Mouse (Mus musculus) lung, postnatal 4 days (tissue): ENCODE measurements around the gene Osbpl11.
"Not testable (repeated sequence)": the region's sequence is repeated elsewhere in the genome, so short reads cannot be mapped to it uniquely, and the experiment has no call there.

Source experiments
- DNase-seq, 2 experiments: peaks; one replicate each; pipeline ENCODE4 v3.0.0; 2021

Gene Osbpl11

DNA sequence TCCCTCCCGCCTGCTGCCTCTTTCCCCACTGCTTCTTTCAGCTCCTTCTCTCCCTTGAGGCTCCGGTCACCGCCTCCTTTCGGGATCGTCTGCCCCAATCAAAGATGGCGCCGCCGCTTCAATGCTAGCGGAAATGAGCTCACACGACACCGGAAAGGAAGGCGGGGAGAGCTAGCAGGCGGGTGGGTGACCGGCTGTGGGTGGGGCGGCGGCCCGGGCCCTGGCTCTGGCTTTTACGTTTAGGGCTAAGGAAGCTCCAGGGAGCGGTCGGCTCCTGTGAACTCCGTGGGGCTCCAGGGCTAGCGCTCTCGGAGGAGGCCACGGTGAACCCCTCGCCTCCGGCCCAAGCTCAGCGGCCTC lies at the start of gene Osbpl11:
Osbpl11 (plus strand) TSS at position 171 of the 360 bp plus-strand sequence.
- peak; percentile 97 to 98 for DNase-seq

DNA sequence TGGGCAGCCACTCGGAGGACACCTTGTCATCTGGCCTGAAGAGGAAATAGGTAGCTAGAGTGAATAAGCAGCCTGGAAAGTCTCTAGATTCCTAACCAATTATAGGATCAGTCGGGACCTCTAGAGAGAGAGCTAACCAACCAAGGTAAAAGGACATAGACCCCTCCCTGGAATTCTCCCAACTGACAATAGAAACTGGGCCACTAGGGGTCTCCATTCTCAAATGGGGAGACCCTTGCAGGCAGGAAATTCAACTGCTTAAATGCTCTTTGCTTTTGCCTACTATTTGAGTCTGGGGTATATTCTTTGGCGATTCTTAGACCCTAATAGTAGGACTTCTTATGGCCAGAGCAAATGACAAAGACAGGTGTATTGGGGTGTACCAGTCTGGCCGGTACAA lies 49.7 kb upstream of the Osbpl11 start:
- DNase-seq, result no peak

DNA sequence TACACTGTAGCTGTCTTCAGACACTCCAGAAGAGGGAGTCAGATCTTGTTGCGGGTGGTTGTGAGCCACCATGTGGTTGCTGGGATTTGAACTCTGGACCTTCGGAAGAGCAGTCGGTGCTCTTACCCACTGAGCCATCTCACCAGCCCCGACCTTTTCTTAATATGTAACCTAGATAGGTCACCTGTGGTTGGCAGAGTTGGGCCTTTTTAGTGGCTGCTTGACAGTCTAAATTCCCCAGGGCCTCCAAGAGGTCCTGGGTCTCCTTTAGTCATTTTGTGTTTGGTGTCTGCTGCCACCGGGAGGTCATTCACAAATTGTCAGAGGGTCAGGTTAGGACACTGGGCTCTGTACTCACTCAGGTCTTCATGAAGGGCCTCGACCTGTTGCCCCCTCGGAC lies 45.8 kb upstream of the Osbpl11 start:
- DNase-seq, result not testable (repeated sequence)

DNA sequence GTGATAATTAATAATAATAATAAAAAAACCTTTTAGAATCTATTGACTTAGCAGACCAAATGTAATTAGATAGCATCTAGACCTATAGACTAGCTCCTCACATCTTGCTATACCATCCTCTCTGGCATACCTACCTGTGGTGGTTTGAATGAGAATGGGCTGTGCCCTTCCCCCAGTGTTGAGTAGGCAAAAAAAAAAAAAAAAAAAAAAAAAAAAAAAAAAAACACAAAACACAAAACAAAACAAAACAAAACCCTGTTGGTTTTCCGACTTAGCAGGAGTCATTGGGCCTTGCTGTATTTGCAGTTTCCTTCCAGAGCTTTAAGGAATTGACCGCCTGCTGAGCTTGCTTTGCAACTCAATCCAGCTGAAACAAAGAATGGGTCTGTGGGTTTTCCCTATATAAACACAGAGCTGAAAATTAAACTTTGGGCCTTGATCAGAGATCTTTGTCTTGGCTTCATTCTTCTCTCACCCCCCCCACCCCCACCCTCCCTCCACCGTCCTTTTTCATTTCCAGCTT lies 43.1 kb upstream of the Osbpl11 start:
- no peak for DNase-seq

DNA sequence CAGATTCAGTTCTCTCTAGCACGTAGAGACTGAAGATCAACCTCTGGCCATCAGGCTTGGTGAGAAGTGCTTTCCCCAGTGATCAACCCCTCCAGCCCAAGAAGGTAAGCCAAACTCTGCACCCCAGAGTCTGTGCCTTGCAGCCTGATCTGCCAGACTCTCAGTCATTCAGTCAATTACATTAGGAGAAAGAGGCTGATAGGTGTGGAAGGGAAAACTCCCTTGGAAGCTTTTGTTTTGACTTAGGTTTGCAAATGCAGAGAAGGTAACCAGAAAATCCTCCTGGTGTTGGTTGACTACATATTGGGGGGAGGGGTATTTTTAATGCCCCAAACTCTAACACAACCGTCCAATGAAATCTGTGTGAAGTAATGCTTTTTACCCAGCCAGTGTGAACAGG lies 41.4 kb upstream of the Osbpl11 start:
- DNase-seq, result no peak

DNA sequence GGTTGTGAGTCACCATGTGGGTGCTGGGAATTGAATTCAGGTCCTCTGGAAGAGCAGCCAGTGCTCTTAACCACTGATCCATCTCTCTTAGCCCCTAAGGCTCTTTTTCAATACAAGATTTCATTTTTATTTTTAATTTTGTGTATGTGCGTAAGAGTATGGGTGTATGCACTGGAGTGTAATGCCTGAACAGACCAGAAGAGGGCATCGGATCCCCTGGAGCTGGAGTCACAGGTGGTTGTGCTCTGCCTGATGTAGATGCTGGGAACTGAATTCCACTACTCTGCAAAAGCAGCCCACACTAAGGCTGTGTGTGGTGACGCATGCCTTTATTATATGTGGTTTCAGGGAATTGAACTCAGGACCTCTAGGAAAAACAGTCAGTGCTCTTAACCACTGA lies 38.7 kb upstream of the Osbpl11 start:
- DNase-seq, result no peak

DNA sequence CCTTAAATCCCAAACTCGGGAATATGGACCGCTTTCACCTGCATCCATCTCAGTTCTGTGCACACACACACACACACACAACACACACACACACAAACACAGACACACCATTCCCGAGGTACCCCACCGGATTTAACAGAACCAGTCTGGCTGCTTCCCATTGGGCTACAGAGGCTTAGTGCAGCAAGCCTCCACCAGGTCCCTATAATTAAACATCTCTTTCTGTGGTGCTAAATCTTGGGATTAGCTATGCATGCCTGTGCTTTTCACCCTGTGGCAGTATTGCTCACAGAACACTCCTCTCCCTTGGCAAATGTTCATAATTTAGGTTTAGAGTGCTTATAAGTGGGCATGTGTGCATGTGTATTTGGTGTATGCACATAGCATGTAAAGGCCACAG lies 36.7 kb upstream of the Osbpl11 start:
- DNase-seq, result no peak

DNA sequence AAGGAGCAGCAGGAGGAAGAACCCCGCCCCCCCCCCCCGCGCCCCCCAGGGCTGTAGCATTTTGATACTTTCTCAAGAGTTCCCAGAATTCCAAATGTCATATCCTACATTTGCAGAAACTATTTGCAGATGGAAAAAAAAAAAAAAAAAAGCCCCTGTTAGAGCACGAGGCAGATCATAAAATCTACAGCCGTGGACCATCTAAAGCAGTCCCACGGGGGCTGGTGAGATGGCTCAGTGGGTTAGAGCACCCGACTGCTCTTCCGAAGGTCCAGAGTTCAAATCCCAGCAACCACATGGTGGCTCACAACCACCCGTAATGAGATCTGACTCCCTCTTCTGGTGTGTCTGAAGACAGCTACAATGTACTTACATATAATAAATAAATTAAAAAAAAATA lies 34.0 kb upstream of the Osbpl11 start:
- not testable (repeated sequence) for DNase-seq

DNA sequence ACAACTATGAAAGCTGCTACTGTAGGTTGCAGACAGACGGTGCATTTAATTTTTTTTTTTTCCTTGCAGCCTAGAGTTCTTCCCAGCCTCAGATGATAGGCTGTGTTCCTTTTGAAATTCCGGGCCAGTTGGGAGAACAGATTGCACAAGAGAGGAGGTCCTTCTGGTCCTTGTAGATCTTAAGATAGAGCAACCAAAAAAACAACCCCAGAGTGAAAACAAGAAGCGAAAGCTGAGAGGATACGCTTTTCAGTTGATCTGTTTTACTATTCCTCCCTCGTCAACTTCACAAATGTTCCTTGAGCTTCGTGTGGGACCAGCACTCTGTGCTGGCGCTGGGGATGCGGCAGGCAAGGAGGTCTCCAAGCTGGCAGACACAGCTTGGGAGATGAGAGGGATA lies 33.3 kb upstream of the Osbpl11 start:
- DNase-seq, result no peak

DNA sequence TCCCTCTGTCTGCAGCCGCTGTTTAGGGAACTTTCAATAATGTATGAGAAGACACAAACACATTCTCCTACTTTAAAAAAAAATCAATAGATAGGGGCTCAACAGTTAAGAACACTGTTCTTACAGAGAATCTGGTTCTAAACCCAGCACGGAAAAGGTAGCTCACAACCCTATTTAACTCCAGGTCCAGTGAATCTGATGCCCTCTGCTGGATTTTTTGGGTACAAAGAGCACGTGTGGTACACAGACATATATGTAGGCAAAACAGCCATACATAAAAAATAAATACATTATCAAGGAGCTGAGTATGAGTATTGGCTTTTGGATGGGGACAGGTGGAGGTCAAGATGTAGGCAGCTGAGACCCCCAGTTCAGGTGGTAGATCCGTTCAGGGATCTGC lies 29.9 kb upstream of the Osbpl11 start:
- peak in 1 of 2 experiments; percentile 50 for DNase-seq

DNA sequence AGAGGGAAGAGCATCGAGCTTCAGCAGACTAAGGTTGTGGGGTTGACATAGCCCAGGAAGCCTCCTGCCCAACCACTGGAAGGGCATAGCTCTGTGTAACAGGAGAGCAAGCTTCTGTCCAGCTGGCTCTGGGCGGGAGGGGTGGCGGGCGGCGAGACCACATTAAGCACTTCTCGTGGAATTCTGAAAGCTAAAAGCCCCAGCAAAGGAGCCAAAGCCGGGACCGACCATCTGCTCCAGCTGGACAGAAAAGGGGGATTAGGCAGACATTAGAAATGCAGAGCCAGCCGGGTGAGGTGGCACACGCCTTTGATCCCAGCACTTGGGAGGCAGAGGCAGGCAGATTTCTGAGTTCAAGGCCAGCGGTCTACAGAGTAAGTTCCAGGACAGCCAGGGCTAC lies 26.9 kb upstream of the Osbpl11 start:
- no peak for DNase-seq

DNA sequence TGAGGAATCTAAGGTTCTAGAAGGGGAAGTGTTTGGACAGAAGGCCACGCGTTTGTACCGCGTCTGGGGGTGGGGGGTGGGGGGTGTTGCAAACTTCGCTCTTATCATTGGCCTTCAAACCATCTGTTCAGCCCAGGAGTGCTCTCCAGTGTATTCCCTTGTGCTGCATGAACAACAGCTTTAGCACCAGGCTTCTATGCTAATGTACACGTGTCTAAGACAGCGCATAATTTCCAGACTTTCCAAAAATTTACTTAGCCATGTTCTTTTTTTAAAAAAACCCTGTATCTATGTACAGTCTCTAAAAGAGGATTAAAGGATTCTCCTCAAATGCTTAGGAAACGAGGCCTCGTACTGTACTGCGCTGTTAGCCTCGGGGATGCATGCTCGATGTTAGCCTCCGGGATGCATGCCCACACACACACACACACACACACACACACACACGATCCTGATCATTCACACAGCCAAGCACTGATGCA lies 26.2 kb upstream of the Osbpl11 start:
- no peak for DNase-seq

DNA sequence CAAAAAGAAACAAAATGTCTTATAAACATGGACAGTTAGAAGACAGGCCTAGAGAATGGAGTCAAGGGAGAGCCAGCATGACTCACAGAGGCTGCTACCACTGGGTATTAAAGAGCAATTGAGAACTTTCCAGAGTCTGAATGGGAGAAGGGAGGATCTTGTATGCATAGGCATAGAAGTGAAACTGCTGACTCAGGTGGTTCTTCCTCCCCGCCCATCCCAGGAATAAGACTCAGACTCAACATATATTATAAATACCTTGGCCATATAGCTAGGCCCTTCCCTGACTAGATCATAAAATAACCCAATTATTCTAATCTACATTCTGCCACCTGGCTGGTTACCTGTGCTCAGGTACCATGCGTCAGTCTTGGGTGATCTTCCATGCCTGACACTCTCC lies 25.5 kb upstream of the Osbpl11 start:
- no peak for DNase-seq

DNA sequence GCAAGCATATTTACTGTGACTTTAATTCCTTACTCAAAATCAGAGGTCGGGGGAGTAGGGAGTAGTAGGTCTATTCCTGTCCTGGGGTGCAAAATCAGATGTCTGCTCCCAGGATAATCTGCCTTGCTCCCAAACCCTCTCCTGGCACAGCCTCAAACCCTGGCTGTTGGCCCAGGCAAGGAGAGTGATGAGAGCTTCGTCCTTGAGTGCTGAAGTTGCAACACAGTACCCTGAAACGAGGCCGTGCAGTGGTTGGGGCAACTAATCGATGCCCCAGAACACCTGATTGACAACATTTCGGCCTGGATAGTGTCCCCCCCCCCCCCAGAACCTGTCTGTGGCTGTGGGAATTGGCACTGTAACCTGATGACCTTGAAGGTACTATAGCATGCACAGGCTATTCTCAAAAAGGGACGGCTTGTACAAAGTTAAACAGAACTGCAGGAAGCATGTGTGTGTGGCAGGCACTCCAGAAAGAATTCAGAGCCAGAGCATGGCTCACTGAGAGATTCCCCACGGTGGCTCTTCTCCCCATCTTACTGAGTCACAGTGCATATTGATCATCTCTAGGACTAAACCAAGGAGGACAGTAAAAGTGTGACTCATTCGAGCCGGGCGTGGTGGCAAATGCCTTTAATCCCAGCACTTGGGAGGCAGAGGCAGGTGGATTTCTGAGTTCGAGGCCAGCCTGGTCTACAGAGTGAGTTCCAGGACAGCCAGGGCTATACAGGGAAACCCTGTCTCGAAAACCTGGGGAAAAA lies 21.4 kb upstream of the Osbpl11 start:
- DNase-seq, result no peak

DNA sequence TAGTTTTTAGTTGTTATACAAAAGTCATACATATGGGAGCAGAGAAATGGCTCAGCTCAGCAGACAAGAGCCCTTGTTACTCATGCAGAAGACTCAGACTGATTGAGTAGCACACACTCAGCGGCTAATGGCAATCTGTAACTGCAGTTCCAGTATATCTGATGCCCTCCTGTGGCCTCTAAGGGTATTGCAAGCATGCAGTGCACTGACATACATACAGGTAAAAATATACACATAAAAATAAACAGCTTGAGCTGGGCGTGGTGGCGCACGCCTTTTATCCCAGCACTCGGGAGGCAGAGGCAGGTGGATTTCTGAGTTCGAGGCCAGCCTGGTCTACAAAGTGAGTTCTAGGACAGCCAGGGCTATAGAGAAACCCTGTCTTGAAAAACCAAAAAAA lies 18.6 kb upstream of the Osbpl11 start:
- peak in 1 of 2 experiments; percentile 51 for DNase-seq

DNA sequence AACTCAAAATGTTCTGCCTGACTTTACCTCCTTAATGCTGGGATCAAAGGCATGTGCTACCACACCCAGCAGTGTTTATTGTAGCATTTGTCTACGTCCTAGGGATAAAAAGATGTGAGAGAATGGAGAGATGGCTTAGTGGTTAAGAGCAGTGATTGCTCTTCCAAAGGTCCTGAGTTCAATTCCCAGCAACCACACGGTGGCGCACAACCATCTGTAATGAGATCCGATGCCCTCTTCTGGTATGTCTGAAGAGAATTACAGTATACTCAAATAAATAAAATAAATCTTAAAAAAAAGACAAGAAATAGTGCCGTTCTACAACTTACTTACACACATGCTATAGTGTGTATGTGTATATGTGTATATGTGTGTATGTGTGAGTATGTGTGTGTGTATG lies 17.3 kb upstream of the Osbpl11 start:
- DNase-seq, result no peak

DNA sequence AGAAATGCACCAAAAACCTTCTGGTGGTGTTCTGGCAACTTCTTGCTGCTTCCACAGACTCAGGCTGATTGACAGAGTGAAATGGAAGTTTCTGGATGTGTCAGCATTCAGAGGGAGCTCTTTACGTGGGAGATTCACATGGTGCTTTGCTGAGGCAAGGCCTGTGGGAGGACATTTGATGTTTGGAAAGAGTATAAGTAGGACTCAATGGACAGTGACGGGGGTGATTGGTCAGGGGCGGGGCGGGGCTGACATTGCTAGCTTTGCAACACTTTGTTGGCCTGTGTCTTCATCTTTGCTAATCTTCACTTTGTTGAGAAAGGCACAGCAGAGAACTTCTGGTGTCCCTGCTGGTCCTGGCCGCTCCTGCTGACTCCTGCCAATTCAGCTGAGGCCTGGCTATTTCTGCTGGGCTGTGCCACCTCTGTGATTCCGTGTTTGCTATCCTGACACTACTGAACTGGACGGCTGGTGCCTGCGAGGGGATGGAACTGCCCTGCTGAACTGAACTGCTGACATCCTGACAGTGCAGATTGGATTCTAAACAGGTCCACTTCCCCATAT lies 15.3 kb upstream of the Osbpl11 start:
- peak in 1 of 2 experiments; percentile 15 for DNase-seq

DNA sequence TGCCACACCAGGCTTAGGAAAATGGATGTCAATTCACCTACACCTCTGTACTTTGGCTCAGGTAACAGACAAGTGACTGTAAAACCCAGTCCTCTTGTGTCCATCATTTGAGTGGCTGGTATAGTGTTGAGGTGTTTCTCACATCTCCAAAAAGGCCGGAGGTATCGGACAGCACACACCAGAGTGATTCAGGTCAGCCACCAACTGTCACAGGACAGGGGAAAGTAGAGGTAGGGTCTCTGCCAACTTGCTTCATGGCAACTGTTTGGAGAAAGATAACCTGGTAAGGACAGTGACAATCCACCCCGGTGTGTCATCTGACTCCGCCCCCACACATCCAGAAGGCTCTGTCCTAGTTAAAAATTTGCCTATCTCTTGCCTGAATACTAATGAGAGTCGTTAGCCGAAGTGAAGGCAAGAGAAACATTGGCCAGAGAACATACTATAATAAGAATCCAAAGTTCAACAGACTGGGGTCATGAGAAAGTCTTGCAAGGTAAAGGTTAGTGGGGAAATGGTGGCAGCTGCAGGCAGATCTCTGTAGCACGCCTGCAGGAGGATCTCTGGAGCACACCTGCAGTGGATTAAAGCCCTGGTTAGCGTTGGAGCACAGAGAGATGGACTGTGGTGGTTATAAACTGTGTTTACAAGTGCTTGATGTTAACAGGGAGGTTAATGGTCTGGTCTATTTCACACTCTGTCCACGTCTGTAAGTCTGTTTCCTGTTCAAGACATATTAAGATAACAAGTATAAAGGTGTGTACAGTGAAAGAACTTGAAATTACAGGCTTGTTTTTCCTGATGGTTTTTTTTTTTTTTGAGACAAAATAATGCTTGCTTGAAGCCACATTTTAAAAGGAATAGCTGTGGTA lies 13.9 kb upstream of the Osbpl11 start:
- DNase-seq, result no peak

DNA sequence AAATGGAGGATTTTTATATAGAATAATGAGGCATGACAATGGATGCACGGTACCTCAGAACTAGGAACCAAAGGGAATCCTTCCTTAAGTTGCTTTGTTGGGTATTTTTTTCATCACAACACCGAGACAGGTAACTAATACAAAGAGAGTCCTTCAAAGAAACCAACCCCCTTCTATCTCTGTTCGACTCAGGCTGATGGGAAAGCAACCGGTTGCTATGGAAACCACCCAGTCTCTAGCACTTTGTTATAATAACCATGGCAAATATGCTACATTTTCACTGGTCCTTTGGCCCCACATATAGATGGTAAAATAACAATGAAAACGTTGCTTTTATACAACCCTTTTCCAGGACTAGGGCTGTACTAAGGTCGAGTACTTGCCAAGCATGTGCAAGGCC lies 13.1 kb upstream of the Osbpl11 start:
- DNase-seq, result no peak

DNA sequence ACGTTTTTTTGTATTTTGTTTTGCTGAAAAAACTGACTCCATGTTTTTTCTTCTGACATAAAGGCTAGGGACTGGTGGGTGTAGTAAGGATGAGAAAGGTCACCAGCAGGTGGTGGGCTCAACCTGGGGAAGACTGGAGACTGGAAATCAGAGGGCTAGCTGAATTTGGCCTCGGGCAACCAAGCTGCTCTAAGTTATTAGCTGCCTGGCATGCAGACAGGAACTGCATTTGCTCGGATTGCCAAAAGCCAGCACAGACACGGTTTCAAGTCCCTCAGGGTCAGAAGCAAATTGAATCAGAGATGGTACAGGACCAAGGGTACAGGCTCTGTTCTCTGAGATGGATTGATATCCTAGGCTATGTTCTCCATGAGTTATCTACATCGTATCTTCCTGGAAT lies 11.7 kb upstream of the Osbpl11 start:
- DNase-seq, result no peak

DNA sequence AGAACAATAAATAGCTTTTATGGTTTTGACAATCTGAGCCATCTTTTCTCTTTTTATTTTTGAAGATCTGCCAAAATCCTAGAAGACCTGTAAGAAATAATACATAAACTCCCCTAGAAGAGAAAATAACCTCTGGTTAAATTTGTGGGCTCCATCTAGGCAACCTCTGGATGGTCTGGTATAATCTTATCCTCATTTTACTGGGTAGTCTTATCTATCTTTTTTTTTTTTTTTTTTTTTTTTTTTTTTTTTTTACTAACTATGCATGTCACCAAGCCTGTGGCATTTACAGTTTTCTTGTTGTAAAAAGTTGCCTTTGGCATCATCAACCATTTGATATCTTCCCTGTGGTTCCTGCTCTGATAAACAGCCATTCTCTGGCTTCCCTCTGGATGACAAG lies 10.2 kb upstream of the Osbpl11 start:
- DNase-seq, result no peak

DNA sequence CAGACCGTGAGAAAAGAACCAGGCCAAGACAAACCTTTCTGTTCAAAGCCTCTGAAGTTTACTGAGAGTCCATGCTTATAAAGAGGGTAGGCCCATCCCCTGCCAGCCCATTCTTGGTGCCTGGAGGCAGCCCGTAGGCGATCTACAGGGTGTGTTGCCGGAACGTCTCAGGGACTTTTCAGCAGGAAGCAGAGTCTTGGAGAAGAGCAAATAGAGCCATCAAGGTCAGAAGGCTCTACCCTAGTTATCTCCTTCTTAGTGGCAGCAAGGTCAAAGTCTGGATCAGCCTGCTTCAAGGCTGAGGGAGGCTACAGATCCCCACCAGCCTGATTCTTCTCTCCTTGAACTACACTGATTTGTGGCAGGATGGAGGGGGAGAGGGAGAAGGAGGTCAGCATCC lies 8.0 kb upstream of the Osbpl11 start:
- DNase-seq, result not testable (repeated sequence)

DNA sequence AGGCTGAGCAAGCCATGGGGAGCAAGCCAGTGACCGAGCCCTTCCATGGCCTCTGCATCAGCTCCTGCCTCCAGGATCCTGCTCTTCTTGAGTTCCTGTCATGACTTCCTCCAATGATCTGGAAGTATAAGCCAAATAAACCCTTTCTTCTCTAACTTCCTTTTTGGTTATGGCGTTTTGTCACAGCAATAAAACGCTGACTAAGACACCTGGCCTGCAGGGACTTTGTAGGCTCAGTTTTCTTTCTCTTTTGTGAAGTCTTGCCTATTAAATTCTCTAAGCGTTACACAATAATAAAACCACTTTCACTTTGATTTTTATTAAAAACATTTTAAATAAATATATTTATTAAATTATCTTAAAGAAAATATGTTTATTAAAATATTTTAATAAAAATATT lies 7.1 kb upstream of the Osbpl11 start:
- DNase-seq, result no peak
